Mouse (Mus musculus) stomach, embryonic 15.5 days (tissue): ENCODE results near the gene Ston1. TPM values are rescaled to one million over a fixed set of nuclear protein-coding genes. Genes with fewer than 3 reads are reported as not detected.
A peak's percentile ranks its signal among the peaks of the same experiment; 100 is the strongest.

Experiments used
- ATAC-seq: fragments of 200-750 bp; cut with Nextera tagmentation; 2 replicates; pipeline ENCODE4 v1.8.0; 2017; ENCODE audit warnings: low read depth, moderate number of reproducible peaks, moderate TSS enrichment; ENCODE audit not compliant: insufficient read depth, low FRiP score
- H3K27ac ChIP-seq: fragments of 300-500 bp; sonication (generic); 2 replicates; pipeline ENCODE4 v1.5.1; 2015; ENCODE audit warnings: mild to moderate bottlenecking, inconsistent platforms
- H3K27me3 ChIP-seq: fragments of 300-500 bp; sonication (generic); replicated peaks from 2 replicates; pipeline ENCODE4 v1.6.1; 2015; ENCODE audit warnings: inconsistent platforms
- H3K36me3 ChIP-seq: fragments of 300-500 bp; sonication (generic); 2 replicates; pipeline ENCODE4 v1.6.1; 2015; ENCODE audit warnings: inconsistent platforms
- H3K4me1 ChIP-seq: fragments of 300-500 bp; sonication (generic); 2 replicates; pipeline ENCODE4 v1.6.1; 2015; ENCODE audit warnings: inconsistent platforms
- H3K4me2 ChIP-seq: fragments of 300-500 bp; sonication (generic); 2 replicates; pipeline ENCODE4 v1.6.1; 2015; ENCODE audit warnings: mild to moderate bottlenecking, inconsistent platforms
- H3K4me3 ChIP-seq: fragments of 300-500 bp; sonication (generic); replicated peaks from 2 replicates; pipeline ENCODE4 v1.5.1; 2015; ENCODE audit warnings: inconsistent platforms
- H3K9ac ChIP-seq: fragments of 300-500 bp; sonication (generic); 2 replicates; pipeline ENCODE4 v1.6.1; 2015; ENCODE audit warnings: inconsistent platforms
- H3K9me3 ChIP-seq: fragments of 300-500 bp; sonication (generic); 2 replicates; pipeline ENCODE4 v1.6.1; 2016; ENCODE audit warnings: inconsistent platforms
- WGBS: fragments of 180-500 bp; shearing (Covaris S2); methylation state at CpG from one replicate; pipeline ENCODE4 v1.1.7; 2015; 5-methylcytosine and 5-hydroxymethylcytosine counted together
- polyA plus RNA-seq: library from polyadenylated mRNA; unstranded; fragments of >200 nt; fragmentation: Nextera tagmentation; extraction: Ambion mirVana; gene quantifications from 2 replicates; pipeline ENCODE4 v1.2.1, GENCODE M21; 2015

The Ston1 gene
- polyA plus RNA-seq, 1 experiment from 2014 or later = 5.1 TPM

- Histone ChIP-seq H3K9ac (no peak overlapping the region), H3K4me1 (peaks cover 32% of the 10 kb centered on the region), H3K4me3 (no peak overlapping the region), H3K4me2 (peak overlapping the region; percentile 29), H3K27me3 (no peaks in the 10 kb centered on the region), H3K9me3 (no peaks in the 10 kb centered on the region), H3K27ac (peak overlapping the region; percentile 92), H3K36me3 (no peaks in the 10 kb centered on the region)
- peak; percentile 54; the same call in 1 of the 2 replicates for ATAC-seq
- 12% methylated on average over 4 of the region's 4 CpGs for WGBS
Observed at GRCm38 (mm10) chr17:88629381-88629759, 31.9 kb downstream of the Ston1 start.

GRCm38 (mm10) chr17:88629931-88630553 is 32.6 kb downstream of the Ston1 start:
- H3K9ac ChIP-seq = no peak overlapping the region
- H3K4me2 ChIP-seq = peak overlapping the region; percentile 33; the same call in 1 of the 2 replicates
- ATAC-seq = peak; percentile 34; the same call in 1 of the 2 replicates
- no peaks in the 10 kb centered on the region for H3K27me3 ChIP-seq
- peak overlapping the region; percentile 92 for H3K27ac ChIP-seq
- H3K4me3 ChIP-seq = no peak overlapping the region
- 15% methylated on average over 11 of the region's 11 CpGs for WGBS
- H3K36me3 ChIP-seq = no peaks in the 10 kb centered on the region
- peaks cover 32% of the 10 kb centered on the region for H3K4me1 ChIP-seq
- H3K9me3 ChIP-seq = no peaks in the 10 kb centered on the region

- H3K4me3 ChIP-seq = no peak overlapping the region
- 62% methylated on average over 3 of the region's 3 CpGs for WGBS
- H3K9me3 ChIP-seq = no peaks in the 10 kb centered on the region
- no peaks in the 10 kb centered on the region for H3K27me3 ChIP-seq
- ATAC-seq = no peak
- H3K27ac ChIP-seq = peak overlapping the region; percentile 92
- no peak overlapping the region for H3K9ac ChIP-seq
- peaks cover 31% of the 10 kb centered on the region for H3K4me1 ChIP-seq
- H3K4me2 ChIP-seq = 0 out of 2 replicates have a peak overlapping the region, but pooled peaks have one; percentile 33
- 0 out of 2 replicates have a peak, but pooled peaks cover 4% of the 10 kb centered on the region for H3K36me3 ChIP-seq
Observed at GRCm38 (mm10) chr17:88630554-88630948, 33.1 kb downstream of the Ston1 start.

GRCm38 (mm10) chr17:88632631-88633030 is 35.1 kb downstream of the Ston1 start:
- Histone ChIP-seq H3K36me3 (0 out of 2 replicates have a peak, but pooled peaks cover 4% of the 10 kb centered on the region), H3K27me3 (no peaks in the 10 kb centered on the region), H3K27ac (no peak overlapping the region), H3K4me3 (no peak overlapping the region), H3K9ac (no peak overlapping the region), H3K9me3 (no peaks in the 10 kb centered on the region), H3K4me1 (peaks cover 14% of the 10 kb centered on the region), H3K4me2 (no peak overlapping the region)
- WGBS = 85% methylated on average over 3 of the region's 3 CpGs
- no peak for ATAC-seq

- no peak overlapping the region for H3K4me3 ChIP-seq
- H3K27me3 ChIP-seq = no peaks in the 10 kb centered on the region
- no peak overlapping the region for H3K9ac ChIP-seq
- no peak overlapping the region for H3K4me2 ChIP-seq
- WGBS = 80% methylated on average over 14 of the region's 14 CpGs
- no peaks in the 10 kb centered on the region for H3K9me3 ChIP-seq
- no peak for ATAC-seq
- H3K4me1 ChIP-seq = no peaks in the 10 kb centered on the region
- no peak overlapping the region for H3K27ac ChIP-seq
- H3K36me3 ChIP-seq = 0 out of 2 replicates have a peak, but pooled peaks cover 4% of the 10 kb centered on the region
Observed at GRCm38 (mm10) chr17:88636076-88636475, 38.6 kb downstream of the Ston1 start.

- Histone ChIP-seq H3K4me1 (no peaks in the 10 kb centered on the region), H3K9me3 (no peaks in the 10 kb centered on the region), H3K4me3 (no peak overlapping the region), H3K27ac (no peak overlapping the region), H3K27me3 (no peaks in the 10 kb centered on the region), H3K9ac (no peak overlapping the region), H3K4me2 (no peak overlapping the region), H3K36me3 (0 out of 2 replicates have a peak, but pooled peaks cover 4% of the 10 kb centered on the region)
- ATAC-seq = no peak
- 41% methylated on average over 12 of the region's 12 CpGs for WGBS
Observed at GRCm38 (mm10) chr17:88636587-88636986, 39.1 kb downstream of the Ston1 start.

- H3K9me3 ChIP-seq = no peaks in the 10 kb centered on the region
- H3K27ac ChIP-seq = no peak overlapping the region
- no peak overlapping the region for H3K4me2 ChIP-seq
- H3K4me1 ChIP-seq = no peaks in the 10 kb centered on the region
- H3K27me3 ChIP-seq = no peaks in the 10 kb centered on the region
- no peak overlapping the region for H3K9ac ChIP-seq
- peaks cover 5% of the 10 kb centered on the region for H3K36me3 ChIP-seq
- no peak overlapping the region for H3K4me3 ChIP-seq
- WGBS = 27% methylated on average over 6 of the region's 6 CpGs
- no peak for ATAC-seq
Observed at GRCm38 (mm10) chr17:88641012-88641411, 43.5 kb downstream of the Ston1 start.

- no peak for ATAC-seq
- H3K27me3 ChIP-seq = no peaks in the 10 kb centered on the region
- H3K4me2 ChIP-seq = no peak overlapping the region
- H3K36me3 ChIP-seq = peaks cover 5% of the 10 kb centered on the region
- WGBS = 83% methylated on average over 8 of the region's 8 CpGs
- no peak overlapping the region for H3K4me3 ChIP-seq
- H3K27ac ChIP-seq = no peak overlapping the region
- no peaks in the 10 kb centered on the region for H3K4me1 ChIP-seq
- H3K9me3 ChIP-seq = no peaks in the 10 kb centered on the region
- no peak overlapping the region for H3K9ac ChIP-seq
Observed at GRCm38 (mm10) chr17:88641836-88642235, 44.4 kb downstream of the Ston1 start.

GRCm38 (mm10) chr17:88644876-88645275 is 47.4 kb downstream of the Ston1 start:
- Histone ChIP-seq H3K4me2 (no peak overlapping the region), H3K36me3 (peaks cover 13% of the 10 kb centered on the region), H3K9ac (no peak overlapping the region), H3K9me3 (no peaks in the 10 kb centered on the region), H3K4me3 (no peak overlapping the region), H3K27ac (no peak overlapping the region), H3K4me1 (no peaks in the 10 kb centered on the region), H3K27me3 (no peaks in the 10 kb centered on the region)
- ATAC-seq = no peak
- 84% methylated on average over 7 of the region's 7 CpGs for WGBS

- 89% methylated on average over 11 of the region's 11 CpGs for WGBS
- Histone ChIP-seq H3K4me2 (no peak overlapping the region), H3K4me1 (no peaks in the 10 kb centered on the region), H3K36me3 (peaks cover 13% of the 10 kb centered on the region), H3K27me3 (no peaks in the 10 kb centered on the region), H3K27ac (no peak overlapping the region), H3K4me3 (no peak overlapping the region), H3K9me3 (no peaks in the 10 kb centered on the region), H3K9ac (no peak overlapping the region)
- no peak for ATAC-seq
Observed at GRCm38 (mm10) chr17:88645299-88645698, 47.8 kb downstream of the Ston1 start.

- H3K9ac ChIP-seq = no peak overlapping the region
- H3K27me3 ChIP-seq = no peaks in the 10 kb centered on the region
- no peak overlapping the region for H3K4me3 ChIP-seq
- no peak for ATAC-seq
- no peaks in the 10 kb centered on the region for H3K9me3 ChIP-seq
- no peaks in the 10 kb centered on the region for H3K4me1 ChIP-seq
- H3K27ac ChIP-seq = no peak overlapping the region
- 81% methylated on average over 3 of the region's 3 CpGs for WGBS
- H3K36me3 ChIP-seq = peaks cover 13% of the 10 kb centered on the region
- no peak overlapping the region for H3K4me2 ChIP-seq
Observed at GRCm38 (mm10) chr17:88647149-88647548, 49.7 kb downstream of the Ston1 start.

GRCm38 (mm10) chr17:88652010-88652409 is 54.5 kb downstream of the Ston1 start:
- no peak for ATAC-seq

More at GRCm38 (mm10) chr17:88652010-88652409, 54.5 kb downstream of the Ston1 start:
- Histone ChIP-seq H3K9me3 (no peaks in the 10 kb centered on the region), H3K4me3 (no peak overlapping the region), H3K27me3 (no peaks in the 10 kb centered on the region), H3K9ac (no peak overlapping the region), H3K36me3 (peaks cover 7% of the 10 kb centered on the region; the same call in 1 of the 2 replicates), H3K27ac (no peak overlapping the region), H3K4me2 (no peak overlapping the region), H3K4me1 (0 out of 2 replicates have a peak, but pooled peaks cover 5% of the 10 kb centered on the region)
- WGBS = 5% methylated on average over 9 of the region's 9 CpGs
